Mouse (Mus musculus) embryonic facial prominence, embryonic 15.5 days (tissue): ENCODE measurements at regions not wholly inside any gene's neighbourhood (a gene's known extent, or its start where the extent isn't known, plus 50 kb on each side); places are given as distances from the start of the nearest gene placed in this dataset.

Experiments used
- ATAC-seq: fragments of 200-750 bp; cut with Nextera tagmentation; 2 replicates; pipeline ENCODE4 v1.8.0; 2017; ENCODE audit warnings: low read depth, moderate TSS enrichment; ENCODE audit not compliant: insufficient number of reproducible peaks, low FRiP score, low TSS enrichment
- H3K27ac ChIP-seq: fragments of 300-500 bp; sonication (generic); replicated peaks from 2 replicates; pipeline ENCODE4 v1.5.1; 2015; ENCODE audit warnings: mild to moderate bottlenecking, inconsistent platforms
- H3K27me3 ChIP-seq: fragments of 300-500 bp; sonication (generic); 2 replicates; pipeline ENCODE4 v1.6.1; 2015; ENCODE audit warnings: inconsistent platforms
- H3K36me3 ChIP-seq: fragments of 300-500 bp; sonication (generic); 2 replicates; pipeline ENCODE4 v1.6.1; 2015; ENCODE audit warnings: mild to moderate bottlenecking, inconsistent platforms
- H3K4me1 ChIP-seq: fragments of 300-500 bp; sonication (generic); 2 replicates; pipeline ENCODE4 v1.6.1; 2015; ENCODE audit warnings: inconsistent platforms
- H3K4me2 ChIP-seq: fragments of 300-500 bp; sonication (generic); replicated peaks from 2 replicates; pipeline ENCODE4 v1.6.1; 2015; ENCODE audit warnings: mild to moderate bottlenecking, inconsistent platforms
- H3K4me3 ChIP-seq: fragments of 300-500 bp; sonication (generic); replicated peaks from 2 replicates; pipeline ENCODE4 v1.5.1; 2015; ENCODE audit warnings: mild to moderate bottlenecking, inconsistent platforms
- H3K9ac ChIP-seq: fragments of 300-500 bp; sonication (generic); 2 replicates; pipeline ENCODE4 v1.6.1; 2015; ENCODE audit warnings: inconsistent platforms
- H3K9me3 ChIP-seq: fragments of 300-500 bp; sonication (generic); replicated peaks from 2 replicates; pipeline ENCODE4 v1.6.1; 2016; ENCODE audit warnings: inconsistent platforms
- WGBS: fragments of 180-500 bp; shearing (Covaris S2); methylation state at CpG from one replicate; pipeline ENCODE4 v1.1.7; 2015; 5-methylcytosine and 5-hydroxymethylcytosine counted together

GRCm38 (mm10) chr2:178976046-178976445, 466.2 kb upstream of the Cdh4 start:
- H3K9ac ChIP-seq, result no peak overlapping the region
- WGBS, result 65% methylated on average over 6 of the region's 6 CpGs
- 0 out of 2 replicates have a peak, but pooled peaks cover 3% of the 10 kb centered on the region for H3K4me1 ChIP-seq
- H3K4me3 ChIP-seq, result no peak overlapping the region
- ATAC-seq, result no peak
- H3K36me3 ChIP-seq, result no peaks in the 10 kb centered on the region
- no peak overlapping the region for H3K27ac ChIP-seq
- no peaks in the 10 kb centered on the region for H3K27me3 ChIP-seq
- H3K9me3 ChIP-seq, result no peaks in the 10 kb centered on the region
- no peak overlapping the region for H3K4me2 ChIP-seq

GRCm38 (mm10) chr2:178976495-178976894, 465.7 kb upstream of the Cdh4 start:
- H3K4me1 ChIP-seq, result 0 out of 2 replicates have a peak, but pooled peaks cover 3% of the 10 kb centered on the region
- no peak for ATAC-seq
- 63% methylated on average over 3 of the region's 3 CpGs for WGBS
- H3K4me2 ChIP-seq, result no peak overlapping the region
- H3K27me3 ChIP-seq, result no peaks in the 10 kb centered on the region
- H3K27ac ChIP-seq, result no peak overlapping the region
- H3K4me3 ChIP-seq, result no peak overlapping the region
- H3K9ac ChIP-seq, result no peak overlapping the region
- H3K9me3 ChIP-seq, result no peaks in the 10 kb centered on the region
- no peaks in the 10 kb centered on the region for H3K36me3 ChIP-seq

- no peaks in the 10 kb centered on the region for H3K27me3 ChIP-seq
- H3K9me3 ChIP-seq, result no peaks in the 10 kb centered on the region
- H3K36me3 ChIP-seq, result no peaks in the 10 kb centered on the region
- H3K9ac ChIP-seq, result no peak overlapping the region
- no peak overlapping the region for H3K4me3 ChIP-seq
- 90% methylated on average over 9 of the region's 9 CpGs for WGBS
- ATAC-seq, result no peak
- 0 out of 2 replicates have a peak, but pooled peaks cover 3% of the 10 kb centered on the region for H3K4me1 ChIP-seq
- no peak overlapping the region for H3K4me2 ChIP-seq
- H3K27ac ChIP-seq, result no peak overlapping the region
These were observed 462.8 kb upstream of the Cdh4 start for GRCm38 (mm10) chr2:178979451-178979850.

- 31% methylated on average over 7 of the region's 7 CpGs for WGBS
- H3K27ac ChIP-seq, result no peak overlapping the region
- no peak overlapping the region for H3K9ac ChIP-seq
- H3K36me3 ChIP-seq, result no peaks in the 10 kb centered on the region
- peaks cover 8% of the 10 kb centered on the region; the same call in 1 of the 2 replicates for H3K4me1 ChIP-seq
- ATAC-seq, result no peak
- H3K9me3 ChIP-seq, result no peaks in the 10 kb centered on the region
- no peak overlapping the region for H3K4me2 ChIP-seq
- H3K27me3 ChIP-seq, result no peaks in the 10 kb centered on the region
- H3K4me3 ChIP-seq, result no peak overlapping the region
These were observed 460.3 kb upstream of the Cdh4 start for GRCm38 (mm10) chr2:178981736-178982502.

- Histone ChIP-seq H3K9ac (no peak overlapping the region), H3K4me1 (peaks cover 8% of the 10 kb centered on the region; the same call in 1 of the 2 replicates), H3K4me2 (no peak overlapping the region), H3K36me3 (no peaks in the 10 kb centered on the region), H3K27ac (no peak overlapping the region), H3K27me3 (no peaks in the 10 kb centered on the region), H3K4me3 (no peak overlapping the region), H3K9me3 (no peaks in the 10 kb centered on the region)
- WGBS, result 90% methylated on average over 8 of the region's 8 CpGs
- ATAC-seq, result no peak
These were observed 458.4 kb upstream of the Cdh4 start for GRCm38 (mm10) chr2:178983801-178984200.

GRCm38 (mm10) chr2:178987935-178988334, 454.3 kb upstream of the Cdh4 start:
- Histone ChIP-seq H3K4me3 (no peak overlapping the region), H3K9me3 (no peaks in the 10 kb centered on the region), H3K4me1 (peaks cover 4% of the 10 kb centered on the region; the same call in 1 of the 2 replicates), H3K27me3 (no peaks in the 10 kb centered on the region), H3K36me3 (no peaks in the 10 kb centered on the region), H3K27ac (no peak overlapping the region), H3K9ac (no peak overlapping the region), H3K4me2 (no peak overlapping the region)
- 44% methylated on average over 10 of the region's 10 CpGs for WGBS
- ATAC-seq, result no peak

- no peak overlapping the region for H3K27ac ChIP-seq
- H3K27me3 ChIP-seq, result no peaks in the 10 kb centered on the region
- WGBS, result 55% methylated on average over 7 of the region's 7 CpGs
- H3K9me3 ChIP-seq, result no peaks in the 10 kb centered on the region
- H3K9ac ChIP-seq, result no peak overlapping the region
- H3K4me2 ChIP-seq, result no peak overlapping the region
- H3K4me3 ChIP-seq, result no peak overlapping the region
- no peak for ATAC-seq
- H3K4me1 ChIP-seq, result peaks cover 4% of the 10 kb centered on the region; the same call in 1 of the 2 replicates
- no peaks in the 10 kb centered on the region for H3K36me3 ChIP-seq
These were observed 452.9 kb upstream of the Cdh4 start for GRCm38 (mm10) chr2:178989291-178989690.

- Histone ChIP-seq H3K4me2 (no peak overlapping the region), H3K27ac (no peak overlapping the region), H3K36me3 (no peaks in the 10 kb centered on the region), H3K27me3 (no peaks in the 10 kb centered on the region), H3K9ac (no peak overlapping the region), H3K9me3 (no peaks in the 10 kb centered on the region), H3K4me1 (peaks cover 4% of the 10 kb centered on the region; the same call in 1 of the 2 replicates), H3K4me3 (no peak overlapping the region)
- ATAC-seq, result no peak
- 70% methylated on average over 1 of the region's 1 CpGs for WGBS
These were observed 452.4 kb upstream of the Cdh4 start for GRCm38 (mm10) chr2:178989784-178990183.

GRCm38 (mm10) chr2:178990959-178991358, 451.3 kb upstream of the Cdh4 start:
- Histone ChIP-seq H3K36me3 (no peaks in the 10 kb centered on the region), H3K4me3 (no peak overlapping the region), H3K9ac (no peak overlapping the region), H3K27ac (no peak overlapping the region), H3K27me3 (no peaks in the 10 kb centered on the region), H3K9me3 (no peaks in the 10 kb centered on the region), H3K4me1 (no peaks in the 10 kb centered on the region), H3K4me2 (no peak overlapping the region)
- ATAC-seq, result no peak
- WGBS, result 84% methylated on average over 4 of the region's 4 CpGs

- H3K4me3 ChIP-seq, result no peak overlapping the region
- peak; percentile 47; the same call in 1 of the 2 replicates for ATAC-seq
- no peak overlapping the region for H3K4me2 ChIP-seq
- H3K4me1 ChIP-seq, result no peaks in the 10 kb centered on the region
- H3K27ac ChIP-seq, result no peak overlapping the region
- H3K9me3 ChIP-seq, result no peaks in the 10 kb centered on the region
- WGBS, result 53% methylated on average over 8 of the region's 8 CpGs
- no peaks in the 10 kb centered on the region for H3K27me3 ChIP-seq
- no peaks in the 10 kb centered on the region for H3K36me3 ChIP-seq
- H3K9ac ChIP-seq, result no peak overlapping the region
These were observed 449.7 kb upstream of the Cdh4 start for GRCm38 (mm10) chr2:178992334-178993116.

- ATAC-seq, result no peak
- no peaks in the 10 kb centered on the region for H3K36me3 ChIP-seq
- H3K4me1 ChIP-seq, result no peaks in the 10 kb centered on the region
- H3K4me3 ChIP-seq, result no peak overlapping the region
- H3K4me2 ChIP-seq, result no peak overlapping the region
- H3K9ac ChIP-seq, result no peak overlapping the region
- H3K27me3 ChIP-seq, result no peaks in the 10 kb centered on the region
- no peak overlapping the region for H3K27ac ChIP-seq
- WGBS, result 73% methylated on average over 2 of the region's 2 CpGs
- no peaks in the 10 kb centered on the region for H3K9me3 ChIP-seq
These were observed 444.3 kb upstream of the Cdh4 start for GRCm38 (mm10) chr2:178997921-178998320.
